Mouse (Mus musculus) lung, adult 2 months (tissue): ENCODE data around the gene Nsd1. TPM values are rescaled to one million over a fixed set of nuclear protein-coding genes. Genes with fewer than 3 reads are reported as not detected.

Experiments
- DNase-seq: peaks from one replicate; pipeline ENCODE4 v3.0.0; 2022
- H3K4me1 ChIP-seq: fragments of 200-500 bp; 2 replicates; pipeline ENCODE4 v1.6.1; 2011; ENCODE audit warnings: low read length; ENCODE audit not compliant: control insufficient read depth, insufficient read depth
- H3K4me3 ChIP-seq: fragments of 200-500 bp; replicated peaks from 2 replicates; pipeline ENCODE3; 2011; ENCODE audit warnings: low read depth, mild to moderate bottlenecking, control low read depth, low read length; ENCODE audit errors: extremely low read depth
- CTCF ChIP-seq: fragments of 200-500 bp; IDR thresholded peaks from 2 replicates; pipeline ENCODE4 v1.5.1; 2011; ENCODE audit warnings: mild to moderate bottlenecking, low read length, control low read depth; ENCODE audit not compliant: insufficient read depth
- POLR2A ChIP-seq: fragments of 200-500 bp; IDR thresholded peaks from 2 replicates; pipeline ENCODE4 v1.6.1; 2011; ENCODE audit warnings: low read depth, mild to moderate bottlenecking, control low read depth, low read length, borderline replicate concordance; ENCODE audit errors: extremely low read depth
- WGBS: fragments of 180-500 bp; shearing (Covaris S2); methylation state at CpG from one replicate; pipeline ENCODE4 v1.1.7; 2018; 5-methylcytosine and 5-hydroxymethylcytosine counted together
- polyA plus RNA-seq: library from polyadenylated mRNA; depleted of rRNA; stranded (reverse); fragments of >200 nt; gene quantifications from 2 replicates; pipeline ENCODE4 v1.2.3, GENCODE M21; 2012; rRNA removed

The Nsd1 gene
- polyA plus RNA-seq, result 16.7 and 21.6 TPM in 2 replicates

DNA sequence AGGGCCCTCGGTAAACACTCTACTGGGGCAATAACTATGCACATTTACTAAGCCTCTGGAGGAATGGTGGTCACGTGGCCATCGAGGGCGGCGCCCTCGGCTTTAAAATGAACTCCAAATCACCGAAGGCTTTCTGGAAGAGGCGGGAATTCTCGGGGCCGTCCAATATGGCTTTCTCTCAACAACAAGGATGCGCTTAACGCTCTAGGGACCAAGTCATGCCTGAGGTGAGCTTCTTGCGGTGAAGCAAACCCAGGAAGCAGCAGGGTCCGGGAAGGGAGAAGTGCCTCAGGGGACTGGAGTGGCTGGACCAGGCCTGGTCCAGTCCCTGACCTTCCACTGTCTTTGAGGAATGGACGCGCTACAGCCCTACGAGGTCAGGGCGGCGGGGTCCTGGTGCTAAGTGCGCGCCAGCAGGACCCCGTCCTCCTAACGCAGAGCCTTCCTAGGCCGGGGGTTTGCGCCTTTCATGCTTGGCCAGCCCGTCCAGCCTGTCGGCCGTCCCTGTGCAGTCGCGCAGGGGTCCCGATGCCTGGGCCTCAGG, at the start of gene Nsd1:
Gene Nsd1 (plus strand): TSS at position 134 of the 544 bp plus-strand sequence.
- peaks cover 20% of the 10 kb centered on the region for H3K4me1 ChIP-seq
- WGBS, result 67% methylated on average over 31 of the region's 31 CpGs
- peak within 1 kb of the TSS; percentile 54 for H3K4me3 ChIP-seq
- TF ChIP-seq CTCF (no peak), POLR2A (no peak)
- DNase-seq, result no peak

DNA sequence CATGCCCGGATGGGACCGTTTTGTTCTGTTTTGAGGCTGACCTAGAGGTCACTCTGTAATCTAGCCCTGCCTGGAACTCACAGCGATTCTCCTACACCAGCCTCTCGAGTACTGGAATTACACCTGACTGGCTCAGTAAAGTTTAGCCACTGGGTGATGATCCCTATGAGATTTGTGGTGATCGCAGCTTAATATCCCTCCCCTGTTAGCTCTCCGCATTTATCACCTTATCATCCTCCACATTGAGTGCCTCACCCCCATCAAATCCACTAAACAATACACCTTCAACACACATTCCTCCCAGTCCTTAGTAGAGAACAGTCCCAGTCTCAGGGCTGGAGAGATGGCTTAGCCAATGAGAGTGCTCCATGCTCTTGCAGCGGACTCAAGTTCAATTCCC, 47.2 kb upstream of the Nsd1 start:
- TF ChIP-seq POLR2A, result no peak
- TF ChIP-seq CTCF, result no peak
- DNase-seq, result no peak
- H3K4me3 ChIP-seq, result no peak overlapping the region
- 61% methylated on average over 7 of the region's 7 CpGs for WGBS
- no peaks in the 10 kb centered on the region for H3K4me1 ChIP-seq

DNA sequence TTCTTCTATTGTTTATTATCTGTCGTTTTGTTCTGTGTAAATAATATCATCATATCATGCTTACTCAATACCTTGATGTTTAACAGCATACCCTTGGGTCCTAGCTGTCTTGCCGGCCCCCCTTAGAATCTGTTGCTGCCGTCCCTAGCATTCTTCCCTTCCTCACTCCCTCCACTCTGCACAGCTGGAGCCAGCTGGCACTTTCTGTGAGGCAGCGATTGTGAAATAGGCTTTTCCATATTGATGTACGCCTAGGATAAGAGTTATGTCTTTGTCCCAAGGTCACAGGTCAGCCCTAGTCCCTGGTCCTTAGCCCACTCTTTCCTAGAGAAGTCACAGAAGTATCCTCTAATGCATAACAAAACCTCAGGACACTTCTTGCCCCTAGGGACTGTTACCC, 46.0 kb upstream of the Nsd1 start:
- Histone ChIP-seq H3K4me3 (no peak overlapping the region), H3K4me1 (0 out of 2 replicates have a peak, but pooled peaks cover 2% of the 10 kb centered on the region)
- no peak for DNase-seq
- WGBS, result 54% methylated on average over 5 of the region's 5 CpGs
- TF ChIP-seq POLR2A (no peak), CTCF (no peak)

DNA sequence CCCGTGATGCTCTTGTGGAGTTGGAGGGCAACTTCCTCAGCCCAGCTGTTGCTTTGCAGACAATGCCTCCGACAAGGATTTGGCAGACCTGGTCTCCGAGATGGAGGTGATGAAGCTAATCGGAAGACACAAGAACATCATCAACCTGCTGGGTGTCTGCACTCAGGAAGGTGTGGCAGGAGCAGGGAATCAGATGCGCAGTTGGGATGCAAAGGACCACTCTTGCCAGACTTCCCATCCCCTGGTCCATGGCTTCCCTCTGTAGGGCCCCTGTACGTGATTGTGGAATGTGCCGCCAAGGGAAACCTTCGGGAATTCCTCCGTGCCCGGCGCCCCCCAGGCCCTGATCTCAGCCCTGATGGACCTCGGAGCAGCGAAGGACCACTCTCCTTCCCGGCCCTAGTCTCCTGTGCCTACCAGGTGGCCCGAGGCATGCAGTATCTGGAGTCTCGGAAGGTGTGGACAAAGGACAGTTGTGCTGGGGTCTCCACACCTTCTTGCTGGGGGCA, 43.7 kb upstream of the Nsd1 start:
- Histone ChIP-seq H3K4me1 (0 out of 2 replicates have a peak, but pooled peaks cover 2% of the 10 kb centered on the region), H3K4me3 (no peak overlapping the region)
- 83% methylated on average over 16 of the region's 16 CpGs for WGBS
- no peak for DNase-seq
- TF ChIP-seq POLR2A (no peak), CTCF (no peak)

DNA sequence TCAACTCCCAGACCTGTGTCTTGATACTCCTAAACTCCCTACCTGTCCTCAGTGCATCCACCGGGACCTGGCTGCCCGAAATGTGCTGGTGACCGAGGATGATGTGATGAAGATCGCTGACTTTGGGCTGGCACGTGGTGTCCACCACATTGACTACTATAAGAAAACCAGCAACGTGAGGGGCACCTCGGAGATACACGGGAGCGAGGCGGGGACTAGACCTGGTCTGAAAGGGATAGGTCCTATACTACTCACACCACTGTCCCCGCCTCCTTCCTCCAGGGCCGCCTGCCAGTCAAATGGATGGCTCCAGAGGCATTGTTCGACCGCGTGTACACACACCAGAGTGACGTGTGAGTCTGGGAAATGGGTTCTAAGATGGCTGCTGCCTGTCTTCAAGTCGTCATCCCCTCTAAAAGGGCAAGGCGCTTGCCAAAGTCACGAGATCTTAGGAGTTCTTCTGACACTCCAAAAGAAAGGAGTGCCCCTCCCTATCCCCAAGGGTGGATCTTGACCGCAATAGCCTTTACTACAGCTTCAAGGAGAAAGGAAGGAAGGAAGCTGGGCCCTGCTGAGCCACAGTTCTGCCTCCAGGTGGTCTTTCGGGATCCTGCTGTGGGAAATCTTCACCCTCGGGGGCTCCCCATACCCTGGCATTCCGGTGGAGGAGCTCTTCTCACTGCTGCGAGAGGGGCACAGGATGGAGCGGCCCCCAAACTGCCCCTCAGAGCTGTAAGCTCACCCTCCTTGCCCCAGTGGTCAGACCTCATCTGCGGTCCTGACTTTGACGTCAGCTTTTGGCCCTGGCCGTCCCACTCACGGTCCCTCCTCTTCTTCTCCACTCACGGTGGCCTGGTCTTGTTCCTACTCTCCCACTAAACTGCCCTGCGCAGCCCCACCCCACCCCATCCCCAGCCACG, 42.5 kb upstream of the Nsd1 start:
- Histone ChIP-seq H3K4me1 (peaks cover 8% of the 10 kb centered on the region; the same call in 1 of the 2 replicates), H3K4me3 (no peak overlapping the region)
- TF ChIP-seq POLR2A (no peak), CTCF (no peak)
- 82% methylated on average over 32 of the region's 32 CpGs for WGBS
- no peak for DNase-seq

DNA sequence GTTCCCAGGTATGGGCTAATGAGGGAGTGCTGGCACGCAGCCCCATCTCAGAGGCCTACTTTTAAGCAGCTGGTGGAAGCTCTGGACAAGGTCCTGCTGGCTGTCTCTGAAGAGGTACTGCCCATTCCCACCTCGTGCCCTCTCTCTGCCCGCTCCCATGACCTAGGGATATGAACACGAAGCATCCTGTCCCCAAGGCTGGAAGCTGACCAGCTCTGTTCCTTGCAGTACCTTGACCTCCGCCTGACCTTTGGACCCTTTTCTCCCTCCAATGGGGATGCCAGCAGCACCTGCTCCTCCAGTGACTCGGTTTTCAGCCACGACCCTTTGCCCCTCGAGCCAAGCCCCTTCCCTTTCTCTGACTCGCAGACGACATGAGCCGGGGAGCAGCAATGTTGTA, 41.8 kb upstream of the Nsd1 start:
- no peak overlapping the region for H3K4me3 ChIP-seq
- peaks cover 13% of the 10 kb centered on the region; the same call in 1 of the 2 replicates for H3K4me1 ChIP-seq
- TF ChIP-seq CTCF (no peak), POLR2A (no peak)
- no peak for DNase-seq
- 79% methylated on average over 11 of the region's 11 CpGs for WGBS

DNA sequence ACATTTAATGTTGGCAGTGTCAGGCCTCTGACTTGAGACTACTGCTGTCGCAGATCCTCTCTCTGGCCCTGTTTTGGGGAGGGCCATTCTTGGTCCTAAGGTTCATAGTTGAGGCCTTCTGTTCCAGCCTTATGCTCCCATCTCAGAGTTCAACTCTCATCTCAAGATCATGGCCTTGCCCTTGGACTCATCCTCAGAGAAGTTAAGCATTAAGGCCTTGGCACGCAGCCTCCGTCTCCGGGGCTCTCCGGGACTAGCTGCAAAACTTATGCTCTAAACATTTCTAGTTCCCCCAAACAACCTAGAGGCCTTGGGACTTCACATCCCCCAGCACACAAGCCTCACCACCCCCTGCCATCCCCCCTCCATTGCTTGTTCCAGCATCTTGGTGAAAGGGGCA, 41.3 kb upstream of the Nsd1 start:
- 87% methylated on average over 5 of the region's 5 CpGs for WGBS
- TF ChIP-seq CTCF, result no peak
- TF ChIP-seq POLR2A, result no peak
- DNase-seq, result no peak

DNA sequence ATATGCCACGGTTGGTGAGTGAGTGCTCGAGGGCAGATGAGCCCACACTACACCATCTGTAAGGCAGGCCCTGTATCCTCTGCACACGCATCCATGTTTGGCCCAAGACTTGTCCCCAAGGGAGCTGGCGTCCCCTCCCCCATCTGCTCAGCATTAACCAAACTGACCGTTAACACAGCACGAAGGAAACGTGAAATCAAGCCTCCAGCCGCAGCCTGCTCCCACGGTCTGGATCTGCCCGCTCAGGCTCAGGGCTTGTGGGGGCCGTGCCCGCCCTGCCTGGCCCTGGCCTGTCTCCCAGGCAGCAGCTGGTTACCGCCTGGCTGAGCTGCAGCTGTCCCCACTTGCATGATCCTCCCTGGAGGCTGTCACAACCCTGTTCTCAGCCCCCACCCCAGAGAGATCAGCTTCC, 40.6 kb upstream of the Nsd1 start:
- peaks cover 13% of the 10 kb centered on the region; the same call in 1 of the 2 replicates for H3K4me1 ChIP-seq
- H3K4me3 ChIP-seq, result no peak overlapping the region
- TF ChIP-seq CTCF, result no peak
- no peak for TF ChIP-seq POLR2A
- 68% methylated on average over 13 of the region's 13 CpGs for WGBS
- no peak for DNase-seq

More for the DNA sequence above, 41.3 kb upstream of the Nsd1 start:
- Histone ChIP-seq H3K4me1 (peaks cover 13% of the 10 kb centered on the region; the same call in 1 of the 2 replicates), H3K4me3 (no peak overlapping the region)

DNA sequence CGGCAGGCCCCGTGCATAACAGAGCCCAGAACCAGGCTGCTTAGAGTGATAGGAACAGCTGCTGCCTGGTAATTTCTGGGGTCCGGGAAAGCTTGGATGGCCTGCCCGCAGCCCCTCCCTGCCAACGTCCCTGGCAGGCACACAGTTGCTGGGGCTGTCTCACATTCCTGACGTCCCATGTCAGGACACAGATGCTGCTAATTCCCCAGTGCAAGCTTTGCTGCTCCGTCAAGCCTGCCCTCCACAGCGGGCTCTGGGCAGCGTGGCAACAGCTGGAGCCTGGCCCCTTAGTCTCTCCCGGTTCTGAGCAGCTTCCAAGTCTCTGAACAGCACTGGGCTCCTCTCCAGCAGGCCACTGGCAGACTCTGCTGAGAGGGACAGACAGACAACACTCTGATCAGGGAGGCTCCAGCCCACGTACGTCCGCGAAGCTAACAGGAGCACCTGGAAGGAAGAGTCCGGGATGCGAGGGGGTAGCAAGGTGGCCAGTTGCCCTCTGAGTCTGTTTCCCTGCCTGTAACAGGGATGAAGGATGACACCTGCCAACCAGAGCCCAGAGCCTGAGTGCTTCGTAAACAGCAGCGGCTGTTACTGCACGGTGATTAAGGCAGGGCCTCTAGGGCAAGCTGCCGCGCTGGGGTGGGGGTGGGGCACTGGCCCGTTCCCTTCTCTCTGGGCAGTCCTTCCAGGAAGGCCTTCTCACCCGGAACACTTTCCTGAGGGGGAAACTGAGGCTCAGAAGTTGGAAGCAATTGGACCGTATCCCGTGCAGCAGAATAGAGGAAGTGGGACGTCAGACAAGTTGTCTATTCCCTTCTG, 37.9 kb upstream of the Nsd1 start:
- 17% methylated on average over 26 of the region's 26 CpGs for WGBS
- no peak for TF ChIP-seq POLR2A
- TF ChIP-seq CTCF, result no peak
- Histone ChIP-seq H3K4me3 (peak overlapping the region; percentile 1), H3K4me1 (peaks cover 13% of the 10 kb centered on the region; the same call in 1 of the 2 replicates)
- DNase-seq, result peak; percentile 32
